Mouse (Mus musculus) hindbrain, postnatal 0 days (tissue): ENCODE results near the gene Spty2d1. TPM values are rescaled to one million over a fixed set of nuclear protein-coding genes. Genes with fewer than 3 reads are reported as not detected.

Experiments used
- ATAC-seq: fragments of 200-750 bp; cut with Nextera tagmentation; 2 replicates; pipeline ENCODE4 v1.8.0; 2017; ENCODE audit warnings: mild to moderate bottlenecking, moderate TSS enrichment, moderate library complexity
- DNase-seq: peaks from one replicate; pipeline ENCODE4 v3.0.0-alpha.2; 2015; ENCODE audit warnings: low spot score
- H3K27ac ChIP-seq: fragments of 300-500 bp; sonication (generic); 2 replicates; pipeline ENCODE4 v1.5.1; 2014; ENCODE audit warnings: mild to moderate bottlenecking
- H3K27me3 ChIP-seq: fragments of 300-500 bp; sonication (generic); 2 replicates; pipeline ENCODE4 v1.6.1; 2014; ENCODE audit warnings: low read length, mixed read lengths; ENCODE audit not compliant: insufficient read depth
- H3K36me3 ChIP-seq: fragments of 300-500 bp; sonication (generic); 2 replicates; pipeline ENCODE4 v1.6.1; 2014; ENCODE audit warnings: low read length, mixed read lengths; ENCODE audit not compliant: insufficient read depth
- H3K4me1 ChIP-seq: fragments of 300-500 bp; sonication (generic); 2 replicates; pipeline ENCODE4 v1.6.1; 2014; ENCODE audit warnings: antibody characterized with exemption, low read length, mixed read lengths; ENCODE audit not compliant: insufficient read depth
- H3K4me2 ChIP-seq: fragments of 300-500 bp; sonication (generic); 2 replicates; pipeline ENCODE4 v1.6.1; 2014; ENCODE audit warnings: low read depth, mild to moderate bottlenecking, low read length, moderate library complexity, mixed read lengths
- H3K4me3 ChIP-seq: fragments of 300-500 bp; sonication (generic); 2 replicates; pipeline ENCODE4 v1.5.1; 2014; ENCODE audit warnings: low read length
- H3K9ac ChIP-seq: fragments of 300-500 bp; sonication (generic); replicated peaks from 2 replicates; pipeline ENCODE4 v1.6.1; 2014; ENCODE audit warnings: mild to moderate bottlenecking, low read length, moderate library complexity, mixed read lengths
- H3K9me3 ChIP-seq: fragments of 300-500 bp; sonication (generic); 2 replicates; pipeline ENCODE4 v1.6.1; 2016; ENCODE audit warnings: low read length, mixed read lengths
- CTCF ChIP-seq: IDR thresholded peaks from 2 replicates; pipeline ENCODE4 v1.5.1; 2016; ENCODE audit warnings: antibody characterized with exemption, control low read depth, low read depth
- WGBS: fragments of 180-500 bp; shearing (Covaris S2); extraction: QIAGEN DNeasy Blood & Tissue Kit; methylation state at CpG from one replicate; pipeline ENCODE4 v1.1.7; 2014; 5-methylcytosine and 5-hydroxymethylcytosine counted together
- polyA plus RNA-seq: library from polyadenylated mRNA; unstranded; fragments of >200 nt; fragmentation: Nextera tagmentation; extraction: Ambion mirVana; gene quantifications from 2 replicates; pipeline ENCODE4 v1.2.1, GENCODE M21; 2015
- total RNA-seq: library from RNA; depleted of rRNA; stranded (reverse); fragments of >200 nt; gene quantifications from 2 replicates; pipeline ENCODE4 v1.2.3, GENCODE M21; 2014

Spty2d1 gene
- total and polyA plus RNA-seq, 2 experiments from 2014 or later: 5.8 to 9.1 TPM

GRCm38 (mm10) chr7:47001125-47001899 is 6.9 kb downstream of the Spty2d1 start:
- Histone ChIP-seq H3K27me3 (no peaks in the 10 kb centered on the region), H3K27ac (no peak overlapping the region), H3K36me3 (peaks cover 4% of the 10 kb centered on the region; the same call in 1 of the 2 replicates), H3K4me2 (no peak overlapping the region), H3K9me3 (no peaks in the 10 kb centered on the region), H3K9ac (no peak overlapping the region), H3K4me1 (peaks cover 4% of the 10 kb centered on the region; the same call in 1 of the 2 replicates), H3K4me3 (no peak overlapping the region)
- no peak for TF ChIP-seq CTCF
- DNase-seq: no peak
- WGBS: 68% methylated on average over 5 of the region's 5 CpGs
- ATAC-seq: no peak

DNA sequence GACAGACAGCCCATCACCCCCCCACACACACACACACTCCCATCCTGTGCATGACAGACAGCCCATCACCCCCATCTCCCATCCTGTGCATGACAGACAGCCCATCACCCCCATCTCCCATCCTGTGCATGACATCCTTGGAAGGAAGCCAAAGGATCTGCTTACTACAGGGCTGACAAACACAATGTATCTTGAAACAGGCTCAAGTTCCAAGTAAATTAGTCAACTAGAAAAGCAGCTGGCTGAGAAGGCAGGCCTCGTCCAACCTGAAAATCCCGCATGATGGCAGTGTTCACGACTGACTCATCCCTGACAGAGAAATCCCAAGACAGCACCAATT is 7.6 kb downstream of the Spty2d1 start:
- DNase-seq: peak; percentile 66
- WGBS: 10% methylated on average over 3 of the region's 3 CpGs
- Histone ChIP-seq H3K9me3 (no peaks in the 10 kb centered on the region), H3K9ac (no peak overlapping the region), H3K36me3 (peaks cover 8% of the 10 kb centered on the region; the same call in 1 of the 2 replicates), H3K27ac (no peak overlapping the region), H3K4me1 (peaks cover 4% of the 10 kb centered on the region; the same call in 1 of the 2 replicates), H3K27me3 (no peaks in the 10 kb centered on the region), H3K4me2 (no peak overlapping the region), H3K4me3 (no peak overlapping the region)
- no peak for TF ChIP-seq CTCF
- peak; percentile 89 for ATAC-seq

DNA sequence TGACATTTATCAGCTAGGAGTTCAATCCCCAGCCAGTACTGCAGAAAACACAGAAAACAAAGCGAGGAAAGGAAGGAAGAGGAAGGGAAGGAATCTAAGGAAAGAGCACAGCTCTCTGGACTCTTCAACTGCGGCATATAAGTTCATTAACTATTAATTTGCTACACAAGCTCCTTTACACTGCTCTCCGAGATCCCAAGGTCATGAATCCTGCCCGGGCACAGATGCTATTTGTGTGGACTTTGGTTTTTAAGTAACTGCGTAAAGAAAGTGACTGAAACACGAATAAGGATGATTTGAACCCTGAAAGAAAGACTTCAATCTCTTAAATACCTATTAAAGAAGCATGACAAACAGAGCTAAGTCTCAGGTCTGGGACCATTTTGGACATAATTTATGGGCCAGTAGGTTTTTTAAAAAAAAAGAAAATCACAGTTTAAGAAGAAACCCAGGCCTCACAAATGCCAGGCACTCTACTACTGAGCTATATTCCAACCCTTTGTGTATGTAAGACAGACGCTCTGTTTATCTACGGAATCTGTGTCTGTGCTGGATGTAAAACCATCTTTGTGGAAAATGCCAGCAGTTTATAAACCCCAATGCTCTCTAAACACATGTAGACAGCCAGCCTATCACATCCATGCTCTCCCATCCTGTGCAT is 8.1 kb downstream of the Spty2d1 start:
- TF ChIP-seq CTCF: no peak
- WGBS: 76% methylated on average over 8 of the region's 8 CpGs
- Histone ChIP-seq H3K27me3 (no peaks in the 10 kb centered on the region), H3K36me3 (peaks cover 12% of the 10 kb centered on the region; the same call in 1 of the 2 replicates), H3K4me2 (no peak overlapping the region), H3K4me1 (peaks cover 4% of the 10 kb centered on the region; the same call in 1 of the 2 replicates), H3K27ac (no peak overlapping the region), H3K9ac (no peak overlapping the region), H3K4me3 (no peak overlapping the region), H3K9me3 (no peaks in the 10 kb centered on the region)
- no peak for ATAC-seq
- no peak for DNase-seq

- no peak overlapping the region for H3K9ac ChIP-seq
- peaks cover 22% of the 10 kb centered on the region; the same call in 1 of the 2 replicates for H3K36me3 ChIP-seq
- 84% methylated on average over 2 of the region's 2 CpGs for WGBS
- no peak for TF ChIP-seq CTCF
- H3K4me2 ChIP-seq: no peak overlapping the region
- DNase-seq (no peak), ATAC-seq (no peak)
- H3K27ac ChIP-seq: no peak overlapping the region
- H3K9me3 ChIP-seq: no peaks in the 10 kb centered on the region
- no peaks in the 10 kb centered on the region for H3K27me3 ChIP-seq
- peaks cover 4% of the 10 kb centered on the region; the same call in 1 of the 2 replicates for H3K4me1 ChIP-seq
- H3K4me3 ChIP-seq: no peak overlapping the region
Measured at GRCm38 (mm10) chr7:46998942-46999341, 9.3 kb downstream of the Spty2d1 start.

GRCm38 (mm10) chr7:46997644-46998395 is 10.4 kb downstream of the Spty2d1 start:
- no peak for TF ChIP-seq CTCF
- no peaks in the 10 kb centered on the region; the same call in 1 of the 2 replicates for H3K4me1 ChIP-seq
- peak overlapping the region; percentile 37; the same call in 1 of the 2 replicates for H3K27ac ChIP-seq
- ATAC-seq (peak; percentile 63), DNase-seq (peak; percentile 67)
- no peak overlapping the region for H3K4me3 ChIP-seq
- peaks cover 32% of the 10 kb centered on the region for H3K36me3 ChIP-seq
- no peaks in the 10 kb centered on the region for H3K27me3 ChIP-seq
- no peak overlapping the region for H3K4me2 ChIP-seq
- WGBS: 63% methylated on average over 21 of the region's 21 CpGs
- H3K9ac ChIP-seq: no peak overlapping the region
- no peaks in the 10 kb centered on the region for H3K9me3 ChIP-seq

DNA sequence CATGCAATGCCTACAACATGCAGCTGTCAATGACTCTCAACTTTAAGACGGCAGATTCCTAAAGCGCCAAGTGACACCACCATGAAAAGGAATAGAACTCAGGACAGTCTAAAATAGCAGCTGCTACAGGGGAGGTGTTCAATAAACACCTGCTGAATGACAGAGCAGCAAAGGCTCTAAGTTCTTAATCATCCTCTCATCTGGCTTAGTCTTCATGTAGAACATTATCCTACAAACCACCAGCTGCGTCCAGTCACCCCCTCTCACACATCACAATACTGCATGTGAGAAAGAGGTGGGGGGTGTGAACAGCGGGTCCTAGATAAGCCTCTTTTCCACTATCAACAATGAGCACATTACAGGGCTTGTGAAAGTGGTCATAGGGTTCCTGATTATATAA is 11.2 kb downstream of the Spty2d1 start:
- ATAC-seq (no peak), DNase-seq (no peak)
- Histone ChIP-seq H3K27ac (no peak overlapping the region), H3K27me3 (no peaks in the 10 kb centered on the region), H3K4me3 (no peak overlapping the region), H3K36me3 (peaks cover 37% of the 10 kb centered on the region), H3K4me1 (no peaks in the 10 kb centered on the region), H3K4me2 (no peak overlapping the region), H3K9ac (no peak overlapping the region), H3K9me3 (no peaks in the 10 kb centered on the region)
- WGBS: 86% methylated on average over 4 of the region's 4 CpGs
- TF ChIP-seq CTCF: no peak
